9 mouse cellular contexts compared by ENCODE assay signal in genomic region chr1:91397927-91398259, GRCm38 (mm10). TPM values are rescaled to one million over a fixed set of nuclear protein-coding genes. Genes with fewer than 3 reads are reported as not detected.
DNase-seq lines count a peak whose midpoint lies in the region; ATAC-seq and TF ChIP-seq lines count a peak whose summit lies in the region.
"Had no signal": no experiment of that assay in that cellular context is flagged by ENCODE, and none has a peak within 500 bp of the region (broad histone marks: within the 10 kb centered on the region; RNA-seq: fewer than 3 reads in every experiment).

No protein-coding gene starts in this region.

- no peak for TF ChIP-seq POLR2A in myocyte (IDR thresholded peaks at IDR 0.05; ENCODE audit: insufficient read length, low read depth)

- peaks cover 43% of the 10 kb centered on the region for H3K36me3 ChIP-seq in forebrain, embryonic 10.5 days (replicated peaks)
- H3K36me3 ChIP-seq in limb, embryonic 10.5 days: peaks cover 38% of the 10 kb centered on the region
- peaks cover 17% of the 10 kb centered on the region for H3K36me3 ChIP-seq in myocyte (ENCODE audit: control insufficient read depth, insufficient read depth)

- peak overlapping the region; percentile 95 for H3ac ChIP-seq in myocyte (ENCODE audit: control insufficient read depth, insufficient read length)

- DNase-seq in heart, adult 11 months: peak; percentile 90
- no peak for DNase-seq in heart, adult 18-20 months
- DNase-seq in ES-CJ7 (ENCODE audit: low read depth, low spot score): peak; percentile 16
- no peak for DNase-seq in forebrain, embryonic 10.5 days (ENCODE audit: extremely low spot score, low spot score)
- DNase-seq in limb, embryonic 10.5 days (ENCODE audit: low spot score): no peak
- no peak for DNase-seq in left cerebral cortex, postnatal 25 days (ENCODE audit: low spot score in 2 of 2)

- intact Hi-C loops in left cerebral cortex, postnatal 25 days (cut with DNase I): no loop called here

- H3K79me2 ChIP-seq in myocyte (ENCODE audit: control insufficient read depth, insufficient read depth): peaks cover 56% of the 10 kb centered on the region

- H3K27ac ChIP-seq in forebrain, embryonic 10.5 days: peak overlapping the region; percentile 97
- peak overlapping the region; percentile 96 for H3K27ac ChIP-seq in limb, embryonic 10.5 days

- peak overlapping the region; percentile 86 for H3K4me2 ChIP-seq in myocyte (ENCODE audit: low read depth)

- no peaks in the 10 kb centered on the region for H3K27me3 ChIP-seq in forebrain, embryonic 10.5 days (ENCODE audit: poor library complexity, severe bottlenecking)
- no peaks in the 10 kb centered on the region for H3K27me3 ChIP-seq in limb, embryonic 10.5 days (ENCODE audit: low read depth, poor library complexity, severe bottlenecking)
- H3K27me3 ChIP-seq in myocyte (ENCODE audit: control insufficient read depth, insufficient read depth, insufficient read length): no peaks in the 10 kb centered on the region

- ATAC-seq in inflammation-experienced regulatory T-cells, adult 6 months: no peak

- 3% methylated on average over 12 of the region's 12 CpGs for WGBS in forebrain, embryonic 10.5 days
- WGBS in limb, embryonic 10.5 days: 2% methylated on average over 12 of the region's 12 CpGs

- H3K4me1 ChIP-seq in forebrain, embryonic 10.5 days: peaks cover 27% of the 10 kb centered on the region
- H3K4me1 ChIP-seq in limb, embryonic 10.5 days: peaks cover 18% of the 10 kb centered on the region

- H3K9me3 ChIP-seq in forebrain, embryonic 10.5 days: no peaks in the 10 kb centered on the region
- H3K9me3 ChIP-seq in limb, embryonic 10.5 days (replicated peaks): no peaks in the 10 kb centered on the region

- H3K4me3 ChIP-seq in forebrain, embryonic 10.5 days: peak overlapping the region; percentile 88
- peak overlapping the region; percentile 80 for H3K4me3 ChIP-seq in limb, embryonic 10.5 days
- H3K4me3 ChIP-seq in myocyte: peak overlapping the region; percentile 73

TF ChIP-seq in myocyte, 11 proteins besides CTCF, POLR2A, EP300 and RAD21:
- TF ChIP-seq MAX (IDR thresholded peaks at IDR 0.05; ENCODE audit: low read depth) (no peak), SRF (IDR thresholded peaks at IDR 0.05; ENCODE audit: control insufficient read depth, insufficient read length, low read depth) (no peak), USF1 (IDR thresholded peaks at IDR 0.05; ENCODE audit: low read depth) (no peak), CEBPB (IDR thresholded peaks at IDR 0.05; ENCODE audit: insufficient read depth, poor library complexity, severe bottlenecking) (no peak), POLR2AphosphoS2 (IDR thresholded peaks at IDR 0.05; ENCODE audit: insufficient read length, low read depth) (no peak), TCF3 (IDR thresholded peaks at IDR 0.05; ENCODE audit: insufficient read length, low read depth) (no peak), E2F4 (IDR thresholded peaks at IDR 0.05; ENCODE audit: insufficient read depth) (no peak), MYOD1 (IDR thresholded peaks at IDR 0.05; ENCODE audit: control insufficient read depth in 1 of 3, insufficient read length in 2 of 3, low read depth in 2 of 3) (no peak), REST (IDR thresholded peaks at IDR 0.05; ENCODE audit: insufficient read depth, insufficient read length) (no peak), MYOG (IDR thresholded peaks at IDR 0.05; ENCODE audit: control insufficient read depth in 1 of 3, insufficient read depth in 1 of 3, insufficient read length in 2 of 3, low read depth in 2 of 3) (no peak), TCF12 (IDR thresholded peaks at IDR 0.05; ENCODE audit: insufficient read depth, poor library complexity, severe bottlenecking) (no peak)

RNA-seq across cellular contexts. Expression of gene Ilkap, which starts 0.7 kb away (rescaled TPM):
- 10 to 100 TPM; 46.9 to 51.0 TPM for total RNA-seq in heart, adult 18-20 months (2021)
- polyA plus RNA-seq in forebrain, embryonic 10.5 days (2016; fragmentation: Nextera tagmentation; extraction: Ambion mirVana): 168 and 176 TPM in 2 replicates
- polyA plus RNA-seq in limb, embryonic 10.5 days (2016; fragmentation: Nextera tagmentation; extraction: Ambion mirVana): 185 and 190 TPM in 2 replicates
- polyA plus RNA-seq in myocyte (2012; fragmentation: generic; extraction: Trizol): 80.3 TPM
- total RNA-seq in left cerebral cortex, postnatal 25 days (2021): 10 to 100 TPM; 59.7 to 61.7 TPM
- polyA plus RNA-seq in inflammation-experienced regulatory T-cells, adult 6 months (2017; shearing (Covaris generic)): 10 to 100 TPM; 30.1 to 46.9 (median 37.7) TPM

RNA-seq across cellular contexts. Expression of gene Hes6, which starts 15.9 kb away (rescaled TPM):
- 10 to 100 TPM; 21.6 to 23.0 TPM for total RNA-seq in heart, adult 18-20 months (2021)
- polyA plus RNA-seq in forebrain, embryonic 10.5 days (2016; fragmentation: Nextera tagmentation; extraction: Ambion mirVana): 156 and 177 TPM in 2 replicates
- polyA plus RNA-seq in limb, embryonic 10.5 days (2016; fragmentation: Nextera tagmentation; extraction: Ambion mirVana): 86.2 and 111 TPM in 2 replicates
- 250 TPM for polyA plus RNA-seq in myocyte (2012; fragmentation: generic; extraction: Trizol)
- 10 to 100 TPM; 12.4 to 13.1 TPM for total RNA-seq in left cerebral cortex, postnatal 25 days (2021)
- 10 to 100 TPM; 11.0 to 13.3 (median 11.4) TPM for polyA plus RNA-seq in inflammation-experienced regulatory T-cells, adult 6 months (2017; shearing (Covaris generic))

RNA-seq across cellular contexts. Expression of gene Erfe, which starts 31.7 kb away (rescaled TPM):
- total RNA-seq in heart, adult 18-20 months (2021): not detected
- polyA plus RNA-seq in forebrain, embryonic 10.5 days (2016; fragmentation: Nextera tagmentation; extraction: Ambion mirVana): 1.1 and 1.6 TPM in 2 replicates
- 1.4 and 1.8 TPM in 2 replicates for polyA plus RNA-seq in limb, embryonic 10.5 days (2016; fragmentation: Nextera tagmentation; extraction: Ambion mirVana)
- 13.1 TPM for polyA plus RNA-seq in myocyte (2012; fragmentation: generic; extraction: Trizol)
- total RNA-seq in left cerebral cortex, postnatal 25 days (2021): under 1 TPM; 0.44 to 0.85 TPM
- not detected for polyA plus RNA-seq in inflammation-experienced regulatory T-cells, adult 6 months (2017; shearing (Covaris generic))

RNA-seq across cellular contexts. Expression of gene Klhl30, which starts 47.1 kb away (rescaled TPM):
- 10 to 100 TPM; 47.1 to 54.9 TPM for total RNA-seq in heart, adult 18-20 months (2021)
- 0.11 and 0.14 TPM in 2 replicates for polyA plus RNA-seq in forebrain, embryonic 10.5 days (2016; fragmentation: Nextera tagmentation; extraction: Ambion mirVana)
- 0.09 TPM in 1 of 2 replicates, not detected in the other for polyA plus RNA-seq in limb, embryonic 10.5 days (2016; fragmentation: Nextera tagmentation; extraction: Ambion mirVana)
- polyA plus RNA-seq in myocyte (2012; fragmentation: generic; extraction: Trizol): 106 TPM
- total RNA-seq in left cerebral cortex, postnatal 25 days (2021): under 1 TPM in 1 of 2 experiments, not detected in 1; 0.16 TPM
- not detected for polyA plus RNA-seq in inflammation-experienced regulatory T-cells, adult 6 months (2017; shearing (Covaris generic))
- total RNA-seq: layer of hippocampus, postnatal 10 days had no signal

Comparison
In these comparisons a context has a peak if more than half of its experiments do, and no peak if none do; other contexts are left out.
1. DNase-seq: peak in heart, adult 11 months (single experiment) and ES-CJ7 (single experiment); none in heart, adult 18-20 months (0 of 2), forebrain, embryonic 10.5 days (single experiment), limb, embryonic 10.5 days (single experiment) and left cerebral cortex, postnatal 25 days (0 of 2).
2. Peak in every context shown above with its lines, with median percentiles within 50 percentile points of each other: H3K4me3 ChIP-seq.